Comparison of ENCODE assay signal across 9 mouse cellular contexts in the genomic region with DNA sequence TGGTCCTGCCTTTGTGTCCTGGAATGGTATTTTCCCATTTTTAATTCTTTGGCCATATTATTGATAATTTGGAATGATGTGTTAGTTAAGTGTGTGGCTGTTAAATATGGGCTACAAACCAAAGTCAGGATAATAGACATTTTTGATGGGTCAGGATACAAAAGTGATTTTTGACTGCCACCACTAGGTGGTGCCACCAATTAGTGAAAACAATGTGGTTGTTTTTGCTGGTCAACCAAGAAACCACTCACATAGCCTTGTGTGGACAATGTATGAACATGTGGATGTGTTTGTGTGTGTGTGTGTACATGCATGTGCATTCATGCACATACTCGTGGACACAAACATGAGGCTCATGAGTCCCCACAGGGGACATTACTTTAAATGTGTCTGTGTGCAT. TPM values are rescaled to one million over a fixed set of nuclear protein-coding genes. Genes with fewer than 3 reads are reported as not detected.
DNase-seq lines count a peak whose midpoint lies in the region; ATAC-seq lines count a peak whose summit lies in the region.
"Had no signal": no experiment of that assay in that cellular context is flagged by ENCODE, and none has a peak within 500 bp of the region (broad histone marks: within the 10 kb centered on the region; RNA-seq: fewer than 3 reads in every experiment).

No protein-coding gene starts in this region.

- no peak overlapping the region for H3K4me3 ChIP-seq in hindbrain, embryonic 11.5 days (ENCODE audit: low read depth, low read length)
- H3K4me3 ChIP-seq in hindbrain, embryonic 14.5 days (replicated peaks; ENCODE audit: low read length) = no peak overlapping the region
- H3K4me3 ChIP-seq: embryonic facial prominence, embryonic 13.5 days; limb, embryonic 12.5 days had no signal

- DNase-seq in hindbrain, embryonic 11.5 days (ENCODE audit: low spot score) = peak; percentile 67
- no peak for DNase-seq in hindbrain, embryonic 14.5 days (ENCODE audit: low spot score)
- peak; percentile 25 to 54 for DNase-seq in urinary bladder, postnatal 36 days (ENCODE audit: low spot score in 2 of 2)
- DNase-seq in urinary bladder, adult 18-20 months (ENCODE audit: low spot score in 2 of 2) = no peak
- DNase-seq in embryo, embryonic 11.5 days (ENCODE audit: low read depth, low spot score) = peak; percentile 44
- no peak for DNase-seq in ovary, adult 18-20 months (ENCODE audit: low spot score)

- H3K9ac ChIP-seq in hindbrain, embryonic 11.5 days (ENCODE audit: low read depth, low read length) = no peak overlapping the region
- no peak overlapping the region for H3K9ac ChIP-seq in hindbrain, embryonic 14.5 days
- H3K9ac ChIP-seq: embryonic facial prominence, embryonic 13.5 days; limb, embryonic 12.5 days had no signal

- no peaks in the 10 kb centered on the region for H3K27me3 ChIP-seq in hindbrain, embryonic 11.5 days (ENCODE audit: control insufficient read depth, insufficient read depth, low read length)
- no peaks in the 10 kb centered on the region for H3K27me3 ChIP-seq in hindbrain, embryonic 14.5 days (ENCODE audit: control insufficient read depth, insufficient read depth, low read length)
- H3K27me3 ChIP-seq: embryonic facial prominence, embryonic 13.5 days; limb, embryonic 12.5 days had no signal

- no peaks in the 10 kb centered on the region for H3K9me3 ChIP-seq in hindbrain, embryonic 11.5 days (ENCODE audit: control insufficient read depth, low read length)
- no peaks in the 10 kb centered on the region for H3K9me3 ChIP-seq in hindbrain, embryonic 14.5 days (ENCODE audit: control insufficient read depth, low read length)
- H3K9me3 ChIP-seq: embryonic facial prominence, embryonic 13.5 days; limb, embryonic 12.5 days had no signal

- no peak overlapping the region for H3K4me2 ChIP-seq in hindbrain, embryonic 11.5 days (replicated peaks; ENCODE audit: low read depth, low read length)
- H3K4me2 ChIP-seq in hindbrain, embryonic 14.5 days (replicated peaks) = no peak overlapping the region
- H3K4me2 ChIP-seq: embryonic facial prominence, embryonic 13.5 days; limb, embryonic 12.5 days had no signal

- 37% methylated on average over 1 of the region's 1 CpGs for whole genome bisulfite sequencing in hindbrain, embryonic 11.5 days
- 56% methylated on average over 1 of the region's 1 CpGs for WGBS in hindbrain, embryonic 14.5 days

- no peak for ATAC-seq in hindbrain, embryonic 11.5 days (ENCODE audit: low FRiP score)
- ATAC-seq in hindbrain, embryonic 14.5 days (ENCODE audit: low FRiP score) = no peak
- ATAC-seq in megakaryocyte progenitor cell, adult 5-6 weeks (replicated peaks; ENCODE audit: poor library complexity) = 0 out of 2 replicates have a peak, but pooled peaks have one; percentile 37

- no peaks in the 10 kb centered on the region for H3K4me1 ChIP-seq in hindbrain, embryonic 11.5 days (replicated peaks; ENCODE audit: control insufficient read depth, insufficient read depth, low read length)
- no peaks in the 10 kb centered on the region; the same call in 1 of the 2 replicates for H3K4me1 ChIP-seq in hindbrain, embryonic 14.5 days (replicated peaks; ENCODE audit: control insufficient read depth, insufficient read depth, low read length)

- no peaks in the 10 kb centered on the region for H3K36me3 ChIP-seq in hindbrain, embryonic 11.5 days (ENCODE audit: control insufficient read depth, insufficient read depth, low read length)
- no peaks in the 10 kb centered on the region for H3K36me3 ChIP-seq in hindbrain, embryonic 14.5 days (replicated peaks; ENCODE audit: control insufficient read depth, insufficient read depth)
- H3K36me3 ChIP-seq: embryonic facial prominence, embryonic 13.5 days; limb, embryonic 12.5 days had no signal

- no peak overlapping the region for H3K27ac ChIP-seq in hindbrain, embryonic 11.5 days (ENCODE audit: low read depth, low read length)
- no peak overlapping the region for H3K27ac ChIP-seq in hindbrain, embryonic 14.5 days
- H3K27ac ChIP-seq: embryonic facial prominence, embryonic 13.5 days; limb, embryonic 12.5 days had no signal

RNA-seq across cellular contexts. Expression of a gene that starts 2.2 kb away (rescaled TPM):
- 0.17 and 0.19 TPM in 2 replicates for polyA plus RNA-seq in hindbrain, embryonic 11.5 days (2014; fragmentation: Nextera tagmentation; extraction: Ambion mirVana)
- 0.18 and 0.58 TPM in 2 replicates for polyA plus RNA-seq in hindbrain, embryonic 14.5 days (2014; fragmentation: Nextera tagmentation; extraction: Ambion mirVana)
- not detected in 2 replicates for total RNA-seq in megakaryocyte progenitor cell, adult 5-6 weeks (2015)
- not detected in 2 replicates for total RNA-seq in megakaryocyte progenitor cell, adult 5-6 weeks (2017)

RNA-seq across cellular contexts. Expression of a gene that starts 5.1 kb away (rescaled TPM):
- 0.06 TPM in 1 of 2 replicates, not detected in the other for polyA plus RNA-seq in hindbrain, embryonic 11.5 days (2014; fragmentation: Nextera tagmentation; extraction: Ambion mirVana)
- polyA plus RNA-seq in hindbrain, embryonic 14.5 days (2014; fragmentation: Nextera tagmentation; extraction: Ambion mirVana) = 0.04 and 0.07 TPM in 2 replicates
- not detected in 2 replicates for total RNA-seq in megakaryocyte progenitor cell, adult 5-6 weeks (2015)
- total RNA-seq in megakaryocyte progenitor cell, adult 5-6 weeks (2017) = not detected in 2 replicates

RNA-seq across cellular contexts. Expression of a gene that starts 14.7 kb away (rescaled TPM):
- polyA plus RNA-seq in hindbrain, embryonic 11.5 days (2014; fragmentation: Nextera tagmentation; extraction: Ambion mirVana) = not detected in 2 replicates
- polyA plus RNA-seq in hindbrain, embryonic 14.5 days (2014; fragmentation: Nextera tagmentation; extraction: Ambion mirVana) = not detected in 2 replicates
- not detected in 2 replicates for total RNA-seq in megakaryocyte progenitor cell, adult 5-6 weeks (2015)
- not detected in 2 replicates for total RNA-seq in megakaryocyte progenitor cell, adult 5-6 weeks (2017)
- polyA plus RNA-seq: embryonic facial prominence, embryonic 13.5 days; limb, embryonic 12.5 days had no signal

RNA-seq across cellular contexts. Expression of a gene that starts 24.2 kb away (rescaled TPM):
- not detected in 2 replicates for polyA plus RNA-seq in hindbrain, embryonic 11.5 days (2014; fragmentation: Nextera tagmentation; extraction: Ambion mirVana)
- polyA plus RNA-seq in hindbrain, embryonic 14.5 days (2014; fragmentation: Nextera tagmentation; extraction: Ambion mirVana) = not detected in 2 replicates
- total RNA-seq in megakaryocyte progenitor cell, adult 5-6 weeks (2015) = not detected in 2 replicates
- total RNA-seq in megakaryocyte progenitor cell, adult 5-6 weeks (2017) = not detected in 2 replicates
- polyA plus RNA-seq: embryonic facial prominence, embryonic 13.5 days had no signal

RNA-seq across cellular contexts. Expression of a gene that starts 46.0 kb away (rescaled TPM):
- not detected in 2 replicates for polyA plus RNA-seq in hindbrain, embryonic 11.5 days (2014; fragmentation: Nextera tagmentation; extraction: Ambion mirVana)
- polyA plus RNA-seq in hindbrain, embryonic 14.5 days (2014; fragmentation: Nextera tagmentation; extraction: Ambion mirVana) = not detected in 2 replicates
- total RNA-seq in megakaryocyte progenitor cell, adult 5-6 weeks (2015) = not detected in 2 replicates
- not detected in 2 replicates for total RNA-seq in megakaryocyte progenitor cell, adult 5-6 weeks (2017)
- polyA plus RNA-seq: embryonic facial prominence, embryonic 13.5 days; limb, embryonic 12.5 days had no signal

Comparison
In these comparisons a context has a peak if more than half of its experiments do, and no peak if none do; other contexts are left out.
1. DNase-seq: peak in hindbrain, embryonic 11.5 days (single experiment), urinary bladder, postnatal 36 days (2 of 2) and embryo, embryonic 11.5 days (single experiment); none in hindbrain, embryonic 14.5 days (single experiment), urinary bladder, adult 18-20 months (0 of 2) and ovary, adult 18-20 months (single experiment).